Mouse (Mus musculus): Measurements from ENCODE around the gene Gm4491. TPM values are rescaled to one million over a fixed set of nuclear protein-coding genes. Genes with fewer than 3 reads are reported as not detected.

The Gm4491 gene
- not detected in 2 replicates for polyA plus RNA-seq (2012; ENCODE audit: low replicate concordance)

DNA sequence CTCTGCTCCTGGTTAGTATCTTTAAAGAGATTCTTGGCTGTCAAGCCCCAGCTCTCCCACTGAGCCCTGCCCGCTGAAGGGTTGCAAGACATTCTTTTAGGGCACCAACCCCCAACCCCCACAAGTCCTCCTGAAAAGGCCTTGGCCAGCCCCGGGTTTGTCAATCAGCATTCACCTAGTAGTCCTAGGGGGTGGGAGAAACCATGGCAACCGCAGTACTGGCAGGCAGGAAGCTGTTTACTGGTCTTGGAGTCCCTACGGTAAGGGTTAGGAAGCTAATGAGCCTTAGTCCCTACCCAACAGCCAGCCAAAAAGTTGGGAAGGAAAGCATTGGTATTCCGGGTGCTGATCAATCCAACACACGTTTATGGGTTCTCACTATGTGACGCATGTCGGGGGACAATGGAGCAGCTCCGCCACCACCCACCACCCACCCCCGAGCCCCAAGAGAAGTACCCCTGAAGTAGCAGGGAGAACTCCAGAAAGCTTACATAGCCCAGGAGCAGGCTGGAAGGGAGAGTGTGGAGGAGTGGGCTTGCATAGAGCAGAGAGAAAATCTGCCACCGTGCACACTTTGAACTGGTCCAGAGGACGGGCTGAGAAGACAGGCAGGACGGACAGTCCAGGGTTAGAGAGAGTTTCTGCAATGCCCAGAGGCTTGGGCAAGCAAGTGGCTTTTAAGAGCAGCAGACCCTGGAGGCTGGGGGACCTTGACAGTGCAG, at the start of gene Gm4491:
Gene Gm4491, minus strand, starts transcription at position 61 of the 722 bp plus-strand sequence.

DNA sequence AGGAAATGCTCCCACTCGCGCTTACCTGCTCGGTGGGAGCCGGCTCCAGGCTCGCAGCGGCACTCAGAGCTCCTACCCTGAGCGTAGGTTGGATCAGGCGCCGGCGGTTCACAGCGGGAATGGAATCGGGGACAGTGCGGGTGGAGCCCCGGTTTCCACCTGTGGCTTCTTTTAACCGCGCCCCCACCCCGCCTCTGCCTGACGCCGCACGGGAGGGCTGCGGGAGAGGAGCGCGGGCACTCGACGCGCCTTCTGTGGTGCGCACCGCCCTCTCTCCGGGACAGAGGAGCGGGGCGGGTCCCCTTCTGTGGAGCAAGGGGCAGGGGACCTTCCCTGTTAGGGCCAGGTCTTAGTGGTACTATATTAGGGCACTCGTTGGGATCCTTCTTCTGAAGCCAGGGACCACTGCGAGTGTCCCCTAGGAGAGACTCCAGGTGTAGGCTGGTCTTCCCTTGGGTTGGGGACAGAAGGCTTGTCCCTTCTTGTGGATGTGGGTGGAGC, 17.5 kb upstream of the Gm4491 start, which contains the start of gene Gjb6:
Gene Gjb6, minus strand, starts transcription at position 451 of the 501 bp plus-strand sequence.

DNA sequence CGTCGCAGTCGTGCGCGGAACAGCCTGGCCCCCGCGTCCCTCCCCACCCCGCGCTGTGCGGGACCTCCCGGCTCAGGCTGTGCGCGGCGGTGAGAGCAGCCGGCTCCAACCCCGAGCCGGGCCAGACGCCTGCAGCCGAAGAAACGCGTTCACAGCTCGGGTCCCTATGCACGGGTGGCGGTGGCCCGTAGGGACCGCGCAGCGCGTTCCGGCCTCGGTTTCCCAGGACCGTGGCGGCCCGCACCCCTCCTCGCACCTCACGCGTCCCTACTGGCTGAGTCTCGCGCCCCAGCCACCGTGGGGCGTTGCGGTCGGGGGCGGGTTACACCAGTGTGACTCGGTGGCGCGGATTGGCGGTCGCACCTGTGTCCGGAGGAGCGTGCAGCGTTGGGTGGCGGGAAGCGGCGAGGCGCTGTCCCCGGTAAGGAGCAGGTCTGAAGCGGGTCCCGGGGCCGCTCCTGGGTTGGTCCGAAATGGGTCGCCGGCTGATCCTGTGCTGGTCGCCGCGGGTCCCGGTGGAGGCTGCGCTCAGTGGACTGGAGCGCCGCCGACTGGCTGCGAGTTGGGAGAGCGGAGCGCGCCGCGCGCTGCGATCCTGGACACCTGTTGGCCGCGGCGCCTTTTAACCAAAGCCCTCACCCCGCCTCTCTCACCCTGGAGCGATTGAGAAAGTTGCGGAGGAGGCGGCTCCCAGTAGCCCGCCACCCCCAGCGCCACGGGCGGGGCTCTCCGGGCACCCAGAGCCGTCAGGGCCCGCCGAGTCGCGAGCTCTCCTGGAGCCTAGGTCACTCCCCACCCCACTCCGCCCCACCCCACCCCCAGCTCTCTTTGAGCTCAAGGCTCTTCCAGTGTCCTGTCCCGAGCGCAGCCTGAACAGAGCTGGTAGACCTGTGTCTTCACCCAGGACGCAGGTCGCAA, 11.3 kb downstream of the Gm4491 start, which contains the start of gene Gjb2:
Gene Gjb2, minus strand, starts transcription at position 597 of the 918 bp plus-strand sequence.

Other genes with a start within 250 kb of the Gm4491 start
- 1.4 and 4.9 TPM in 2 replicates for gene Zmym2, start 229.2 kb downstream of the Gm4491 start, polyA plus RNA-seq (2012; ENCODE audit: low replicate concordance)
- gene Gja3, start 57.8 kb downstream of the Gm4491 start, polyA plus RNA-seq (2012; ENCODE audit: low replicate concordance) = not detected in 2 replicates
- 0.47 and 0.93 TPM in 2 replicates for gene Gjb2, start 11.2 kb downstream of the Gm4491 start, polyA plus RNA-seq (2012; ENCODE audit: low replicate concordance)
- not detected in 2 replicates for gene Gjb6, start 17.7 kb upstream of the Gm4491 start, polyA plus RNA-seq (2012; ENCODE audit: low replicate concordance)

Data from hematopoietic multipotent progenitor cell, adult 10-12 weeks (in vitro differentiated cells).